Mouse (Mus musculus): Measurements from ENCODE around the gene Usp37. TPM values are rescaled to one million over a fixed set of nuclear protein-coding genes. Genes with fewer than 3 reads are reported as not detected.

Gene Usp37
- polyA plus RNA-seq (2014; fragmentation: Nextera tagmentation; extraction: Ambion mirVana): 28.6 and 35.9 TPM in 2 replicates

GRCm38 (mm10) chr1:74544184-74544583 lies at the start of gene Usp37:
Gene Usp37, minus strand, starts transcription at chr1:74544284.
- Histone ChIP-seq H3K9ac (ENCODE audit: low read length) (no peak within 1 kb of the TSS), H3K27me3 (replicated peaks; ENCODE audit: control insufficient read depth, insufficient read depth, low read length) (no peaks in the 10 kb centered on the region), H3K9me3 (replicated peaks; ENCODE audit: control insufficient read depth, low read length) (no peaks in the 10 kb centered on the region), H3K4me3 (ENCODE audit: low read depth, low read length) (no peak within 1 kb of the TSS), H3K27ac (ENCODE audit: low read depth, low read length) (no peak within 1 kb of the TSS), H3K4me1 (ENCODE audit: control insufficient read depth, insufficient read depth, low read length) (no peaks in the 10 kb centered on the region; the same call in 1 of the 2 replicates), H3K4me2 (ENCODE audit: low read length) (peak within 1 kb of the TSS; percentile 33), H3K36me3 (ENCODE audit: control insufficient read depth, insufficient read depth, low read length) (no peaks in the 10 kb centered on the region)
- 34% methylated on average over 4 of the region's 4 CpGs for WGBS
- ATAC-seq (no peak), DNase-seq (ENCODE audit: low spot score) (no peak)

GRCm38 (mm10) chr1:74587773-74588445 lies 43.8 kb upstream of the Usp37 start, which contains the start of the genes Zfp142 and Bcs1l:
Gene Zfp142, minus strand, starts transcription at chr1:74588246.
Gene Bcs1l, plus strand, starts transcription at chr1:74588289.
- no peaks in the 10 kb centered on the region for H3K9me3 ChIP-seq (replicated peaks; ENCODE audit: control insufficient read depth, low read length)
- peak; percentile 100 for DNase-seq (ENCODE audit: low spot score)
- H3K9ac ChIP-seq (ENCODE audit: low read length): peak within 1 kb of the TSS; percentile 91
- peak; percentile 99 for ATAC-seq
- H3K36me3 ChIP-seq (ENCODE audit: control insufficient read depth, insufficient read depth, low read length): peaks cover 38% of the 10 kb centered on the region
- H3K4me1 ChIP-seq (ENCODE audit: control insufficient read depth, insufficient read depth, low read length): peaks cover 10% of the 10 kb centered on the region; the same call in 1 of the 2 replicates
- H3K4me3 ChIP-seq (ENCODE audit: low read depth, low read length): peak within 1 kb of the TSS; percentile 70
- WGBS: 1% methylated on average over 48 of the region's 48 CpGs
- peak within 1 kb of the TSS; percentile 88 for H3K4me2 ChIP-seq (ENCODE audit: low read length)
- peak within 1 kb of the TSS; percentile 89 for H3K27ac ChIP-seq (ENCODE audit: low read depth, low read length)
- H3K27me3 ChIP-seq (replicated peaks; ENCODE audit: control insufficient read depth, insufficient read depth, low read length): no peaks in the 10 kb centered on the region

- peak overlapping the region; percentile 70 for H3K4me3 ChIP-seq (ENCODE audit: low read depth, low read length)
- under 1% methylated on average over 24 of the region's 24 CpGs for WGBS
Observed at GRCm38 (mm10) chr1:74587233-74587772, 43.2 kb upstream of the Usp37 start.

GRCm38 (mm10) chr1:74584616-74585398 lies 40.7 kb upstream of the Usp37 start:
- H3K4me3 ChIP-seq (ENCODE audit: low read depth, low read length): no peak overlapping the region
- H3K27ac ChIP-seq (ENCODE audit: low read depth, low read length): no peak overlapping the region
- ATAC-seq: no peak
- H3K4me2 ChIP-seq (ENCODE audit: low read length): no peak overlapping the region
- DNase-seq (ENCODE audit: low spot score): no peak
- peaks cover 10% of the 10 kb centered on the region; the same call in 1 of the 2 replicates for H3K4me1 ChIP-seq (ENCODE audit: control insufficient read depth, insufficient read depth, low read length)
- no peaks in the 10 kb centered on the region for H3K9me3 ChIP-seq (replicated peaks; ENCODE audit: control insufficient read depth, low read length)
- no peak overlapping the region for H3K9ac ChIP-seq (ENCODE audit: low read length)
- no peaks in the 10 kb centered on the region for H3K27me3 ChIP-seq (replicated peaks; ENCODE audit: control insufficient read depth, insufficient read depth, low read length)
- 94% methylated on average over 3 of the region's 3 CpGs for WGBS
- H3K36me3 ChIP-seq (ENCODE audit: control insufficient read depth, insufficient read depth, low read length): peaks cover 17% of the 10 kb centered on the region

More at GRCm38 (mm10) chr1:74587233-74587772, 43.2 kb upstream of the Usp37 start:
- no peak; the same call in 1 of the 2 replicates for ATAC-seq
- H3K36me3 ChIP-seq (ENCODE audit: control insufficient read depth, insufficient read depth, low read length): peaks cover 35% of the 10 kb centered on the region
- DNase-seq (ENCODE audit: low spot score): no peak
- no peaks in the 10 kb centered on the region for H3K9me3 ChIP-seq (replicated peaks; ENCODE audit: control insufficient read depth, low read length)
- peak overlapping the region; percentile 89 for H3K27ac ChIP-seq (ENCODE audit: low read depth, low read length)
- H3K9ac ChIP-seq (ENCODE audit: low read length): peak overlapping the region; percentile 91
- peak overlapping the region; percentile 88 for H3K4me2 ChIP-seq (ENCODE audit: low read length)
- H3K4me1 ChIP-seq (ENCODE audit: control insufficient read depth, insufficient read depth, low read length): peaks cover 10% of the 10 kb centered on the region; the same call in 1 of the 2 replicates
- no peaks in the 10 kb centered on the region for H3K27me3 ChIP-seq (replicated peaks; ENCODE audit: control insufficient read depth, insufficient read depth, low read length)

- 75% methylated on average over 3 of the region's 3 CpGs for WGBS
- Histone ChIP-seq H3K4me3 (ENCODE audit: low read depth, low read length) (no peak overlapping the region), H3K36me3 (ENCODE audit: control insufficient read depth, insufficient read depth, low read length) (peaks cover 37% of the 10 kb centered on the region), H3K9ac (ENCODE audit: low read length) (no peak overlapping the region), H3K27me3 (replicated peaks; ENCODE audit: control insufficient read depth, insufficient read depth, low read length) (no peaks in the 10 kb centered on the region), H3K9me3 (replicated peaks; ENCODE audit: control insufficient read depth, low read length) (no peaks in the 10 kb centered on the region), H3K27ac (ENCODE audit: low read depth, low read length) (no peak overlapping the region), H3K4me1 (ENCODE audit: control insufficient read depth, insufficient read depth, low read length) (peaks cover 6% of the 10 kb centered on the region; the same call in 1 of the 2 replicates), H3K4me2 (ENCODE audit: low read length) (no peak overlapping the region)
- ATAC-seq (no peak), DNase-seq (ENCODE audit: low spot score) (no peak)
Observed at GRCm38 (mm10) chr1:74582621-74583020, 38.5 kb upstream of the Usp37 start.

- no peak for ATAC-seq
Observed at GRCm38 (mm10) chr1:74569739-74570719, 25.9 kb upstream of the Usp37 start.

GRCm38 (mm10) chr1:74565834-74566233 lies 21.8 kb upstream of the Usp37 start:
- H3K9ac ChIP-seq (ENCODE audit: low read length): no peak overlapping the region
- ATAC-seq (no peak), DNase-seq (ENCODE audit: low spot score) (no peak)
- H3K4me1 ChIP-seq (ENCODE audit: control insufficient read depth, insufficient read depth, low read length): no peaks in the 10 kb centered on the region
- H3K9me3 ChIP-seq (replicated peaks; ENCODE audit: control insufficient read depth, low read length): no peaks in the 10 kb centered on the region
- no peak overlapping the region for H3K4me3 ChIP-seq (ENCODE audit: low read depth, low read length)
- 84% methylated on average over 6 of the region's 6 CpGs for WGBS
- H3K4me2 ChIP-seq (ENCODE audit: low read length): no peak overlapping the region
- H3K36me3 ChIP-seq (ENCODE audit: control insufficient read depth, insufficient read depth, low read length): peaks cover 68% of the 10 kb centered on the region
- H3K27me3 ChIP-seq (replicated peaks; ENCODE audit: control insufficient read depth, insufficient read depth, low read length): no peaks in the 10 kb centered on the region
- no peak overlapping the region for H3K27ac ChIP-seq (ENCODE audit: low read depth, low read length)

More at GRCm38 (mm10) chr1:74569739-74570719, 25.9 kb upstream of the Usp37 start:
- WGBS: 94% methylated on average over 29 of the region's 29 CpGs
- Histone ChIP-seq H3K4me3 (ENCODE audit: low read depth, low read length) (no peak overlapping the region), H3K4me2 (ENCODE audit: low read length) (no peak overlapping the region), H3K9me3 (replicated peaks; ENCODE audit: control insufficient read depth, low read length) (no peaks in the 10 kb centered on the region), H3K27me3 (replicated peaks; ENCODE audit: control insufficient read depth, insufficient read depth, low read length) (no peaks in the 10 kb centered on the region), H3K4me1 (ENCODE audit: control insufficient read depth, insufficient read depth, low read length) (no peaks in the 10 kb centered on the region), H3K36me3 (ENCODE audit: control insufficient read depth, insufficient read depth, low read length) (peaks cover 91% of the 10 kb centered on the region), H3K9ac (ENCODE audit: low read length) (no peak overlapping the region), H3K27ac (ENCODE audit: low read depth, low read length) (no peak overlapping the region)
- no peak for DNase-seq (ENCODE audit: low spot score)

- Histone ChIP-seq H3K27ac (ENCODE audit: low read depth, low read length) (no peak overlapping the region), H3K4me3 (ENCODE audit: low read depth, low read length) (no peak overlapping the region), H3K4me1 (ENCODE audit: control insufficient read depth, insufficient read depth, low read length) (no peaks in the 10 kb centered on the region), H3K9ac (ENCODE audit: low read length) (no peak overlapping the region), H3K36me3 (ENCODE audit: control insufficient read depth, insufficient read depth, low read length) (peaks cover 6% of the 10 kb centered on the region), H3K27me3 (replicated peaks; ENCODE audit: control insufficient read depth, insufficient read depth, low read length) (no peaks in the 10 kb centered on the region), H3K4me2 (ENCODE audit: low read length) (no peak overlapping the region), H3K9me3 (replicated peaks; ENCODE audit: control insufficient read depth, low read length) (no peaks in the 10 kb centered on the region)
- ATAC-seq (no peak), DNase-seq (ENCODE audit: low spot score) (no peak)
- 88% methylated on average over 5 of the region's 5 CpGs for WGBS
Observed at GRCm38 (mm10) chr1:74559061-74559460, 15.0 kb upstream of the Usp37 start.
